Mouse (Mus musculus): Measurements from ENCODE around the gene Tns3. TPM values are rescaled to one million over a fixed set of nuclear protein-coding genes. Genes with fewer than 3 reads are reported as not detected.

The Tns3 gene
- 12.1 and 18.0 TPM in 2 replicates for polyA plus RNA-seq (2012; ENCODE audit: low replicate concordance)

DNA sequence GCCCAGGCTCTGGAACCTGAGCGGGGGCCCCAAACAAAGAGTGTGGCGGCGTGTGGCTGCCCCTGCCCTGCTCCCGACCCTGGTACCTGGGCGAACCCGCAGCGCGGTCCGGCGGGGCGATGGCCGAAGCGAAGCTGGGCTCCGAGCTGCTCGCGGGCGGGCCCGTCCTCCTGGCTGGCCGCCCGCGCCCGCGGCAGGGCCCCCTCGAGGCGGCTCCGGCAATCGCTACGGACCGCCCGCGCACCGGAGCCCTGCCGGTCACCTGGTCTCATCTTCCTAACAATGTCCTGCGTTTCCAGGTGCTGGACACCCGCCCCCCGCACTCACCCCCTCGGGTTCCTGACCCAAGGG, at the start of gene Tns3:
Gene Tns3, minus strand, starts transcription at position 143 of the 351 bp plus-strand sequence.

